Mouse (Mus musculus) heart, adult 9 months (tissue): ENCODE results near the gene Dmac1.
"Not testable (repeated sequence)": the region's sequence is repeated elsewhere in the genome, so short reads cannot be mapped to it uniquely, and the experiment has no call there.

Source experiments
- DNase-seq, 2 experiments: peaks; one replicate each; pipeline ENCODE4 v3.0.0; 2022; ENCODE audit warnings: low spot score in 2 of 2

The Dmac1 gene

GRCm38 (mm10) chr4:75278197-75279175 lies at the start of gene Dmac1:
TSS of gene Dmac1 (minus strand) at chr4:75278305.
- peak; percentile 90 to 94 for DNase-seq

GRCm38 (mm10) chr4:75315431-75315830 lies 37.3 kb upstream of the Dmac1 start:
- no peak for DNase-seq

GRCm38 (mm10) chr4:75315007-75315406 lies 36.9 kb upstream of the Dmac1 start:
- DNase-seq: no peak

- no peak for DNase-seq
Observed at GRCm38 (mm10) chr4:75311918-75312317, 33.8 kb upstream of the Dmac1 start.

GRCm38 (mm10) chr4:75311305-75311704 lies 33.2 kb upstream of the Dmac1 start:
- no peak for DNase-seq

GRCm38 (mm10) chr4:75300205-75300972 lies 22.3 kb upstream of the Dmac1 start:
- DNase-seq: no peak

GRCm38 (mm10) chr4:75292315-75292714 lies 14.2 kb upstream of the Dmac1 start:
- no peak for DNase-seq

- no peak for DNase-seq
Observed at GRCm38 (mm10) chr4:75291142-75291541, 13.0 kb upstream of the Dmac1 start.

- DNase-seq: no peak
Observed at GRCm38 (mm10) chr4:75277467-75278196, 473 bp downstream of the Dmac1 start.

- no peak for DNase-seq
Observed at GRCm38 (mm10) chr4:75275737-75276136, 2.4 kb downstream of the Dmac1 start.

GRCm38 (mm10) chr4:75267866-75268265 lies 10.2 kb downstream of the Dmac1 start:
- peak in 1 of 2 experiments; percentile 2 for DNase-seq

- DNase-seq: no peak
Observed at GRCm38 (mm10) chr4:75266773-75267550, 11.1 kb downstream of the Dmac1 start.

GRCm38 (mm10) chr4:75264219-75264618 lies 13.9 kb downstream of the Dmac1 start:
- no peak for DNase-seq

GRCm38 (mm10) chr4:75263556-75264129 lies 14.5 kb downstream of the Dmac1 start:
- DNase-seq: no peak

- DNase-seq: no peak
Observed at GRCm38 (mm10) chr4:75262423-75262822, 15.7 kb downstream of the Dmac1 start.

- no peak for DNase-seq
Observed at GRCm38 (mm10) chr4:75260156-75260555, 17.9 kb downstream of the Dmac1 start.

- DNase-seq: no peak
Observed at GRCm38 (mm10) chr4:75259447-75259846, 18.7 kb downstream of the Dmac1 start.

- not testable (repeated sequence) for DNase-seq
Observed at GRCm38 (mm10) chr4:75234602-75235001, 43.5 kb downstream of the Dmac1 start.
